Mouse (Mus musculus): ENCODE measurements at regions not wholly inside any gene's neighbourhood (a gene's known extent, or its start where the extent isn't known, plus 50 kb on each side); places are given as distances from the start of the nearest gene placed in this dataset.

GRCm38 (mm10) chr8:35302856-35303255 is 462.7 kb upstream of the Gm19410 start:
- DNase-seq (ENCODE audit: low spot score in 2 of 2) = no peak

- no peak for DNase-seq (ENCODE audit: low spot score in 2 of 2)
Measured at GRCm38 (mm10) chr8:35321270-35321865, 444.2 kb upstream of the Gm19410 start.

GRCm38 (mm10) chr8:35323180-35323975 is 442.2 kb upstream of the Gm19410 start:
- no peak for DNase-seq (ENCODE audit: low spot score in 2 of 2)

All from cerebellum, postnatal 4 days (tissue).